Mouse (Mus musculus) liver, adult 2 months (tissue): ENCODE measurements around the gene Tmem145. TPM values are rescaled to one million over a fixed set of nuclear protein-coding genes. Genes with fewer than 3 reads are reported as not detected.

ENCODE experiments used
- DNase-seq: peaks from one replicate; pipeline ENCODE4 v3.0.0-alpha.2; 2011; ENCODE audit warnings: low read depth, low spot score; ENCODE audit errors: extremely low read depth
- H3K27ac ChIP-seq: fragments of 200-500 bp; replicated peaks from 2 replicates; pipeline ENCODE4 v1.5.1; 2012; ENCODE audit warnings: low read depth, mild to moderate bottlenecking, control low read depth, inconsistent platforms, low read length; ENCODE audit not compliant: insufficient read depth
- H3K27me3 ChIP-seq: fragments of 200-500 bp; 2 replicates; pipeline ENCODE4 v1.6.1; 2012; ENCODE audit warnings: mild to moderate bottlenecking, moderate library complexity, low read length, inconsistent platforms; ENCODE audit not compliant: control insufficient read depth, insufficient read depth
- H3K36me3 ChIP-seq: fragments of 200-500 bp; 2 replicates; pipeline ENCODE4 v1.6.1; 2012; ENCODE audit warnings: low read length, inconsistent platforms; ENCODE audit not compliant: control insufficient read depth, insufficient read depth
- H3K4me1 ChIP-seq: fragments of 200-500 bp; 2 replicates; pipeline ENCODE4 v1.6.1; 2011; ENCODE audit warnings: low read length; ENCODE audit not compliant: control insufficient read depth, insufficient read depth
- H3K4me3 ChIP-seq: fragments of 200-500 bp; 2 replicates; pipeline ENCODE4 v1.5.1; 2011; ENCODE audit warnings: low read depth, mild to moderate bottlenecking, control low read depth, low read length, moderate library complexity; ENCODE audit not compliant: insufficient read depth
- H3K79me2 ChIP-seq: fragments of 200-500 bp; 2 replicates; pipeline ENCODE4 v1.6.1; 2012; ENCODE audit warnings: inconsistent platforms, mild to moderate bottlenecking, low read length, moderate library complexity; ENCODE audit not compliant: control insufficient read depth, insufficient read depth
- H3K9ac ChIP-seq: fragments of 200-500 bp; 2 replicates; pipeline ENCODE4 v1.6.1; 2012; ENCODE audit warnings: low read depth, mild to moderate bottlenecking, control low read depth, inconsistent platforms, low read length
- CTCF ChIP-seq: fragments of 200-500 bp; IDR thresholded peaks from 2 replicates; pipeline ENCODE4 v1.5.1; 2011; ENCODE audit warnings: low read depth, low read length, control low read depth
- POLR2A ChIP-seq: fragments of 200-500 bp; IDR thresholded peaks from 2 replicates; pipeline ENCODE4 v1.6.1; 2011; ENCODE audit warnings: low read length, control low read depth; ENCODE audit not compliant: insufficient read depth; ENCODE audit errors: extremely low read depth
- WGBS: fragments of 180-500 bp; shearing (Covaris S2); methylation state at CpG from one replicate; pipeline ENCODE4 v1.1.7; 2018; 5-methylcytosine and 5-hydroxymethylcytosine counted together
- polyA plus RNA-seq: library from polyadenylated mRNA; depleted of rRNA; stranded (reverse); fragments of >200 nt; gene quantifications from 2 replicates; pipeline ENCODE4 v1.2.3, GENCODE M21; 2012
- total RNA-seq: library from RNA; depleted of rRNA; stranded (reverse); fragments of >200 nt; gene quantifications from 2 replicates; pipeline ENCODE4 v1.2.3, GENCODE M21; 2014

Gene Tmem145
- total and polyA plus RNA-seq, 2 experiments, result not detected

DNA sequence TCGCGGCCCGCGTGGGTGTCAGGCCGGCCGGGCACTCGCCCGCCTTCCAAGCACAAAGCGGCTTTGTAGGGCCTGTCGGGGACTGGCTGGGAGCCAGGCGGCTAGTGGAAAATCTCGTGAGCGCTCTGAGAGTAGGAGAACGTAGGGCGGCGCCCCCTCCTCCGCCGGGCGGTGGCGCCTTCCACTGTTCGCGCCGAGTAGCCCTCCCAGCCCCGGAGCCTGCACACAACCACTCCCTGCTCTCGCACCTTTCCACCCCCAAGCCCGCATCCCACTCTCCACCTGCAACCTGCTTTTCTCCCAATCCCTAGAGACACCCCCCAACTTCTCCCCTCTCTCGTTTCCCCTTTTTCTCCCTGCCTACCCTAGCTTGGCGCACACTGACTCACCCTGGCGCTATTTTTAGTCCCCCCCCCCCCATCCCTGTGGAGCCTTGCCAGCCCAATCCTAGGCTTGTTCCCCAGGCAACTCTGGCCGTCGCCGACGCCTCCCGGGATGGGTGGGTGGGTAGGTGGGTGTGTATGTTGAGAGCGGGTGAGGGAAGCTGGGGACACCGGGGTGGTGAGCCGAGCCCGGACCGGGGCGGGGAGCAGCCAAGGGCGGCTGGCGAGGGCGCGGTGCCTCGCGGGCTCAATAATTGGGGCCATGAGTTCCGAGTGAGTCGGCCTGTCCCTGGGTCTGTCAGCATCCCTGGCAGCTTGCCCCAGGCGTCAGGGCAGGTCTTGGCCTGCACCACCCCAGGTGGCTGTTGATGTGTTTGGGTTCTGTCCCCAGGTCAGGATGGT lies 26.6 kb upstream of the Tmem145 start:
- Histone ChIP-seq H3K79me2 (peaks cover 7% of the 10 kb centered on the region; the same call in 1 of the 2 replicates), H3K4me1 (peaks cover 25% of the 10 kb centered on the region), H3K4me3 (peak overlapping the region; percentile 69), H3K36me3 (no peaks in the 10 kb centered on the region), H3K27me3 (no peaks in the 10 kb centered on the region), H3K9ac (peak overlapping the region; percentile 69), H3K27ac (peak overlapping the region; percentile 50)
- peak; percentile 55 for DNase-seq
- TF ChIP-seq POLR2A (no peak), CTCF (no peak)
- under 1% methylated on average over 47 of the region's 49 CpGs for WGBS

DNA sequence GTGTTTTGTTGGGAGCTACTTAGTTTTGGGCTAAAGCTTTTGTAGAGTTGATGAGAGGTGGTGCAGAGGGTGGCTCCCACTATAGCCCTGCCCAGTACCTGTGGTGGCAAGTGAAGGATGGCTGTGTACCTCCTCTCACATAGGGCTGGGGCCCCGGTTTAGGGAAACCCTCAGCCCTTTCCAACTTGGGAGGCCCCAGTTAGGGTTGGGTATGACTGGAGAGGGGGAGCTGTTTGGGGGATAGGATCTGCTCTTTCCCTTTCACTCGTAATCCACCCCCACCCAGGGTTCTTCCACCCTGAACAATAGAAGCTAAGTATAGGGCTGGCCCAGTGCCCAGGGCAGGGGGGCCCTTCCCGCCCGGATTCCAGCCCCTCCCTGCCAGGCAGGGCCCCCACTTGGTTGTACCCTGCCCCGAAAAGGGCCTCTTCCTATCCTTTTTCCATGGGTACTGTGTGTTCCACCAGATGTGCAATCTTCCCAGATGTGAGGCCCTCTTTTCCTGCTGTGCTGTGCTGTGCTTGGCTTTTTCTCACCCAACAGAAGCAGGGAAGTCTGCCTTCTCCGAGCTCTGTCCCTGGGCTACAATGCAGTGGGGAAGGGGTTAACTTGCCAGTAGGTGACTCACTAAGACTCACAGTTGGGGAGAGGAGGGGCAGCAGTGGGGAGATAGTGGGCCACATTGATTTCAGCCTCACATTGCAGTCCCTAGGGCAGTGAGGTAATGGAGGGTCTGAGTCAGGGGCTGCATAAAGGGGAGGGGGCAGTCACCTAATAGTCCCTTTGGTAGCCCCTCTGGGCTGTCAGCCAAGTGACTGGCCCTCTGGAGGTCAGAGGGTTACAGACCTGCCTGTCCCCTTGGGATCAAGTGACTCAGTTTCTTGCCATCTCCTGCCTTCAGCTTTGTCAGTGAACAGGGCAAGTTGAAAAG lies 25.8 kb upstream of the Tmem145 start:
- Histone ChIP-seq H3K4me3 (peak overlapping the region; percentile 69; the same call in 1 of the 2 replicates), H3K27me3 (no peaks in the 10 kb centered on the region), H3K4me1 (peaks cover 25% of the 10 kb centered on the region), H3K27ac (peak overlapping the region; percentile 45), H3K79me2 (peaks cover 7% of the 10 kb centered on the region; the same call in 1 of the 2 replicates), H3K36me3 (no peaks in the 10 kb centered on the region), H3K9ac (peak overlapping the region; percentile 69)
- TF ChIP-seq CTCF (no peak), POLR2A (no peak)
- 48% methylated on average over 6 of the region's 6 CpGs for WGBS
- no peak for DNase-seq

DNA sequence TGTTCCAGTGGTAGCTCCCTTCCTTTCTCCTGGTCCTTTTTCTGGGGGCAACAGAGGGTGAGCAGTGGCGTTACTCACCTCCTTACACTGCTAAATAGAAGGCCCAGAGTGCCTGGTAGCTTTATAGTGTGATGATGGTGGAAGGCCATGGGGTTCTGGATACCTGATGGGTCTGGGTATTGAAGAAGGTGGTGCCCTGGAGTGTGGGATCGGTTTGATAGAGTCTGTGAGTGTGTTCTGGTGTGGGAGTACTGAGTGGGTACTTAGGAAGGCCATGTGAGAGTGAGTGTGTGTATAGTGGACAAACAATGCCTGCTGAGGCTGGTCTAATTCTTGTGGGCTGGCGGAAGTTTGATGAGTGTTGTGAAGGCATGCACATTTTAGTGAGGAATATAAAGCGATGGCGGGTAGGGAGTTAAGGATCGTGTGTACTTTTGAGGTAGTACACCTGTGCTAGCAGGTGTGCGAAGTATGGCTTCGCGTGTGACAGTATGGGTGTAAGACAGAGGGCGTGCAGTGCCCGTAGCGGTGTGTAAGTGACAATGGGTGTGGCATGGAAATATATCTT lies 24.7 kb upstream of the Tmem145 start:
- Histone ChIP-seq H3K79me2 (peaks cover 7% of the 10 kb centered on the region; the same call in 1 of the 2 replicates), H3K4me3 (peak overlapping the region; percentile 45; the same call in 1 of the 2 replicates), H3K4me1 (peaks cover 25% of the 10 kb centered on the region), H3K27ac (peak overlapping the region; percentile 12), H3K9ac (peak overlapping the region; percentile 51; the same call in 1 of the 2 replicates), H3K36me3 (peaks cover 3% of the 10 kb centered on the region; the same call in 1 of the 2 replicates), H3K27me3 (no peaks in the 10 kb centered on the region)
- WGBS, result 32% methylated on average over 12 of the region's 12 CpGs
- DNase-seq, result no peak
- TF ChIP-seq POLR2A (no peak), CTCF (no peak)

DNA sequence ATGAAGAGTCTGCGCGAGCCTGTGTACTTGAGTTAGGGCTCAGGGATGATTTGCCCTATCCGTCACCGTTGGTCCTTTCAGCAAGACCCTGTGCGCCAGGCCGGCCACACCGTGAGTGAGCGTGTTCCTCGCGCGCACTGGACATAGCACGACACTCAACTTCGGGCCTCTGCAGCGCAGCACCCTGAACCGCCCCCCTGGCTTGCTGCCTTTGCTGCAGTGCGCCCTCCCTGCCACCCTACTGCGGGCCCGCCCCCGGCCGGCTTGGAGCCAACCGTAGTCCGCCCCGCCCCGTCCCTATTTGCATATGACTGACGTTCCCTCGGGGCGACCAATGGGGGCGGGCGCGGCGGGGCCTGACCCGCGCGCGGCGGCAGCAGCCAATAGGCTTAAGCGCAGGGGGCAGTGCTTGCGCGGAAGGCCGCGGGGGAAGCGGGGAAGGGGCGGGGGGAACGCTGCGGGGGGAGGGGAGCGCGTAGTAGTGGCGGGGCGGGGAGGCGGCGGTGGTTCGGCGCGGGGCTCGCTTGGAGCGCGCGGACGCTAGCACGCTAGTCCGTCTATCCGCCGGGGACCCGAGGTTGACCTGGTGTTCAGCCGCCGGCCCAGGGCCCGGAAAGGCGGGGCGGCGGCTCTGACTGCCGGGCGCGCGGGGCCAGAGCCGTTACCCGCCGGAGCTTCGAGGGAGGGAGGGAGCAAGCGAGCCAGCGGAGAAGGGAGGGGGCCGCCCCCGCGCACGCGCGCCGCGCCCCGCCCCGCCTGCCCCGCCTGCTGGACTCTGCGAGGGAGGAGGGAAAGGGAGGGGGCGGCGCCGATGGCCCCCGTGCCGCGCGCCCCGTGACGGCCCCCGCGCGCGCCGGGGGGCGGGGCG lies 23.9 kb upstream of the Tmem145 start:
- peak; percentile 80 for DNase-seq
- Histone ChIP-seq H3K27ac (peak overlapping the region; percentile 95), H3K4me3 (peak overlapping the region; percentile 80), H3K36me3 (peaks cover 7% of the 10 kb centered on the region), H3K79me2 (peaks cover 7% of the 10 kb centered on the region; the same call in 1 of the 2 replicates), H3K9ac (peak overlapping the region; percentile 94), H3K27me3 (no peaks in the 10 kb centered on the region), H3K4me1 (peaks cover 25% of the 10 kb centered on the region)
- WGBS, result 2% methylated on average over 81 of the region's 108 CpGs
- TF ChIP-seq POLR2A (0 out of 2 replicates have a peak, but pooled peaks have one; percentile 34), CTCF (0 out of 2 replicates have a peak, but pooled peaks have one; percentile 10)
